Mouse (Mus musculus) hindbrain, embryonic 15.5 days (tissue): ENCODE data around the gene Filip1. TPM values are rescaled to one million over a fixed set of nuclear protein-coding genes. Genes with fewer than 3 reads are reported as not detected.

Source experiments
- ATAC-seq: fragments of 200-750 bp; cut with Nextera tagmentation; 2 replicates; pipeline ENCODE4 v1.8.0; 2017; ENCODE audit warnings: low read depth, moderate number of reproducible peaks, moderate TSS enrichment; ENCODE audit not compliant: low FRiP score
- H3K27ac ChIP-seq: fragments of 300-500 bp; sonication (generic); replicated peaks from 2 replicates; pipeline ENCODE4 v1.5.1; 2015; ENCODE audit warnings: mild to moderate bottlenecking, inconsistent platforms
- H3K27me3 ChIP-seq: fragments of 300-500 bp; sonication (generic); 2 replicates; pipeline ENCODE4 v1.6.1; 2015; ENCODE audit warnings: control low read depth, inconsistent platforms
- H3K36me3 ChIP-seq: fragments of 300-500 bp; sonication (generic); 2 replicates; pipeline ENCODE4 v1.6.1; 2015; ENCODE audit warnings: control low read depth, inconsistent platforms
- H3K4me1 ChIP-seq: fragments of 300-500 bp; sonication (generic); replicated peaks from 2 replicates; pipeline ENCODE4 v1.6.1; 2015; ENCODE audit warnings: control low read depth, inconsistent platforms
- H3K4me2 ChIP-seq: fragments of 300-500 bp; sonication (generic); 2 replicates; pipeline ENCODE4 v1.6.1; 2015; ENCODE audit warnings: moderate library complexity, mild to moderate bottlenecking, inconsistent platforms
- H3K4me3 ChIP-seq: fragments of 300-500 bp; sonication (generic); 2 replicates; pipeline ENCODE4 v1.5.1; 2015; ENCODE audit warnings: mild to moderate bottlenecking, inconsistent platforms
- H3K9ac ChIP-seq: fragments of 300-500 bp; sonication (generic); 2 replicates; pipeline ENCODE4 v1.6.1; 2015; ENCODE audit warnings: inconsistent platforms
- H3K9me3 ChIP-seq: fragments of 300-500 bp; sonication (generic); 2 replicates; pipeline ENCODE4 v1.6.1; 2016; ENCODE audit warnings: control low read depth, inconsistent platforms
- WGBS: fragments of 180-500 bp; shearing (Covaris S2); methylation state at CpG from one replicate; pipeline ENCODE4 v1.1.7; 2015; 5-methylcytosine and 5-hydroxymethylcytosine counted together
- polyA plus RNA-seq: library from polyadenylated mRNA; unstranded; fragments of >200 nt; fragmentation: Nextera tagmentation; extraction: Ambion mirVana; gene quantifications from 2 replicates; pipeline ENCODE4 v1.2.1, GENCODE M21; 2015

The Filip1 gene
- polyA plus RNA-seq, 1 experiment from 2014 or later = 2.7 TPM

DNA sequence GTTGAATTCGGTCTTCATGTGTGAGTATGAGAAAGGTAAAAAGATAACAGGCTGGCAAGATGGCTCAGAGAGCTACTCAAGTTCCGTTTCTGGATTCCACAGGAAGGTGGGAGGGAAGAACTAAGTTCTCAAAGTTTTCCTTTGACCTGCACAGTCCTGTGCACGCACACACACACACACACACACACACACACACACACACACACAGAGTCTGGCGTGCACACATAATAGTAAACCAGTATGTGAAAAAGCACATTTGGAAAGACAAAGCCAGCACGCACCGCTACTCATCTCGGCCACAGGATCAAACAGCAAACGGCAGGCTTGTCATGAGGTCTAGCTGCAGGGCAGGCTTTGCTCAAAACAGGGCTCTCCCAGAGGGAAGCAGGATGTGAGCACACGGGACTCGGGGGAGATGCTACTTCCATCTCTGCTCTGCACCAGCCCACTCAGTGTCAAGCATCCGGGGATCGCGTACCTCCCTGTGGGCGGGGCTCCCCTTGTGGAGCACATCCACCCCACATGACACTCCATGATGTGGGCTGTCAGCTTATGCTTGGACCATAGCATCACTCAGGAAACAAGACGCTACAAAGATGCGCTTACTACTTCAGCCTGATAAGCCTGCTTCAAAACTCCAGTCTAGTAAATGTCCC is 50.9 kb downstream of the Filip1 start:
- Histone ChIP-seq H3K36me3 (no peaks in the 10 kb centered on the region), H3K4me1 (no peaks in the 10 kb centered on the region; the same call in 1 of the 2 replicates), H3K9me3 (no peaks in the 10 kb centered on the region), H3K9ac (no peak overlapping the region), H3K27ac (peak overlapping the region; percentile 51), H3K4me2 (peak overlapping the region; percentile 50), H3K4me3 (peak overlapping the region; percentile 28), H3K27me3 (no peaks in the 10 kb centered on the region)
- peak; percentile 90 for ATAC-seq
- WGBS = 51% methylated on average over 16 of the region's 16 CpGs

DNA sequence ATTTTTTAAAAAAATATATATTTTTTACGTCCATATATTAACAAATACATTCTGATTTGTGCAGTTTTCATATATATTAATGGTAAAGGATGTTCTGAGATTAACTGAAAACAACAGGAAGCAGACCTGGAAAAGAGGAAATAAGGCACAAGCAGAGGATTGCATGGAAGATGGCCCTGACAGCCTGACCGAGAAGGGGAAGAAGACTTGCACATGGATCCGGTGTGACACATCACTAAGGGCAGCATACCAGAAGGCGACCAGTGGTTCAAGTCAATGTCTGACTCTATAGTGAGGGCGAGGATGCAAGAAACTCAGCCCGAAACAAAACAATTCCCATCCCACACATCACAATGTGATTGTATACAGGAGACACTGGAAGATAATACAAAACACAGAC is 52.2 kb downstream of the Filip1 start:
- H3K4me2 ChIP-seq = no peak overlapping the region
- no peak for ATAC-seq
- H3K4me3 ChIP-seq = no peak overlapping the region
- H3K9me3 ChIP-seq = no peaks in the 10 kb centered on the region
- H3K27me3 ChIP-seq = no peaks in the 10 kb centered on the region
- no peaks in the 10 kb centered on the region; the same call in 1 of the 2 replicates for H3K4me1 ChIP-seq
- 89% methylated on average over 6 of the region's 6 CpGs for WGBS
- H3K27ac ChIP-seq = no peak overlapping the region
- no peak overlapping the region for H3K9ac ChIP-seq
- H3K36me3 ChIP-seq = no peaks in the 10 kb centered on the region

DNA sequence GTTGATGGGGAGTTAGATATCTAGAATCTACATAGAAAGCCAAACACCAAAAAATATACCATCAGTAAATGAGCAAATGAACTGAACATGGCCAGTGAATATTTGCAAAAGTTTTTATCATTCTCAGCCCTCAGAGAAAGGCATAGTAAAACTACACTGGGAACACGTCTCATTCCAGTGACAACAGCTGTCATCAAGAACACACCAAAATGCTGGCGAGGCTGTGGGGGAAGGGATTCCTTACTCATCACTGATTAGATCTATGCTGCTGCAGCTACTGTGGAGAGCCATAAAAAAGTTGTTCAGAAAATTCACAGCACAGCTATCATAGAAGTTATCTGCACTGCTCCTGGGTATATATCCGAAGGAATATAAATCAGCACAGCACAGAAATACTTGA is 54.3 kb downstream of the Filip1 start:
- Histone ChIP-seq H3K27me3 (no peaks in the 10 kb centered on the region), H3K9me3 (no peaks in the 10 kb centered on the region), H3K27ac (no peak overlapping the region), H3K9ac (no peak overlapping the region), H3K36me3 (no peaks in the 10 kb centered on the region), H3K4me1 (no peaks in the 10 kb centered on the region; the same call in 1 of the 2 replicates), H3K4me2 (no peak overlapping the region), H3K4me3 (no peak overlapping the region)
- 78% methylated on average over 3 of the region's 3 CpGs for WGBS
- ATAC-seq = no peak

DNA sequence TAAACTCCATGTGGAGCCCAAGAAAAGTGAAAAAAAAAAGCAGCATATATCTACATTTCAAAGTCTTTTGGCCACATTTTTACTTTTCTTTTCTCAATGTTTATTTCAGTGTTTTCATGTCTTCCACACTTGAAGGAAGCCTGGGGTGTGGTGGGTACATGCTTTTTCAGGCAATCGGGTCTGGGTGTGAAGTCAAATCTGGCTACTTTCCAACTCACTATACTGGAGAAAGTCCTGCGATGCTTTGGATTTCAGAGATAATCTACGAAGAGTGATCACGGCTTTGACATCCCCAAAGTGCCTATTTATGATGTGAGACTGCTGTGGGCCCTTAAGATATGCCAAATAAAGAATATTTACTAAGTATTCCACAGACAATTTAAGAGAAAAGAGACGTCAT is 57.7 kb downstream of the Filip1 start:
- ATAC-seq = no peak
- 87% methylated on average over 5 of the region's 5 CpGs for WGBS
- no peak overlapping the region for H3K4me3 ChIP-seq

DNA sequence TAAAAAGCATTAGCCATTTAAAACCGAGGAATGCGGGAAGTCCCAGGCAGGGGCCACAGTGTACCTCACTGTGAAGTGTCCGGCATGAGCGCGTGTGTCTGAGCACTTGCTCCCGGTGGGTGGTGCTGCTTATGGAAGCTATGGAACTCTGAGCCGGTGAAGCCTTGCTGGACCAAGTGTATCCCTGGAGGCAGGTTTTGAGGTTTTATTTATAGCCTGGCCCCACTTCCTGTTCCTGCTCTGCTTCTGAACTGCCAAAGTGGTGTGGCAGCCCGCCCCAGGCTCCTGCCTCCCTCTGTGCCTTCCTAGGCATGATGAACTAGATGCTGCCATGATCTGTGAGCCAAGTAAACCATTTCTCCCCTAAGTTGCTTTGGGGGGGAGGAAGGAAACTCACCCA is 60.7 kb downstream of the Filip1 start:
- Histone ChIP-seq H3K4me1 (no peaks in the 10 kb centered on the region), H3K36me3 (no peaks in the 10 kb centered on the region), H3K4me2 (no peak overlapping the region), H3K9ac (no peak overlapping the region), H3K9me3 (no peaks in the 10 kb centered on the region), H3K27ac (no peak overlapping the region), H3K4me3 (no peak overlapping the region), H3K27me3 (no peaks in the 10 kb centered on the region)
- WGBS = 83% methylated on average over 8 of the region's 8 CpGs
- no peak for ATAC-seq

More for the DNA sequence above, 57.7 kb downstream of the Filip1 start:
- H3K27me3 ChIP-seq = no peaks in the 10 kb centered on the region
- no peaks in the 10 kb centered on the region for H3K4me1 ChIP-seq
- no peaks in the 10 kb centered on the region for H3K9me3 ChIP-seq
- no peak overlapping the region for H3K27ac ChIP-seq
- no peak overlapping the region for H3K4me2 ChIP-seq
- no peak overlapping the region for H3K9ac ChIP-seq
- no peaks in the 10 kb centered on the region for H3K36me3 ChIP-seq

DNA sequence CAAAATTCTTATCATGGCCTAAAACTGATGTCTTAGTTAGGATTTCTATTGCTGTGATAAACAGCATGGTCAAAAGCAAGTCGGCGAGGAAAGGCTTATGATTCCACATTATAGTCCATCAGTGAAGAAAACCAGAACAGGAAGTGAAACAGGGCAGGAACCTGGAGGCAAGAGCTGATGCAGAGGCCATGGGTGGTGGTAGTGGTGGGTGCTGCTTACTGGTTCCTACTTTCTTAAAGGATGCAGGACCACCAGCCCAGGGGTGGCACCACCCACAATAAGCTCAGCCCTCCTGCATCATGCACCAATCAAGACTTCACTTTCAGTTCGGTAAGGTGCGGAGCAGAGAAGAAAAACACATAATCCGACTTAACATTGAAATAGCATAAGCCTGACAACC is 61.3 kb downstream of the Filip1 start:
- Histone ChIP-seq H3K27ac (no peak overlapping the region), H3K4me2 (no peak overlapping the region), H3K9me3 (no peaks in the 10 kb centered on the region), H3K9ac (no peak overlapping the region), H3K4me3 (no peak overlapping the region), H3K27me3 (no peaks in the 10 kb centered on the region), H3K4me1 (no peaks in the 10 kb centered on the region), H3K36me3 (no peaks in the 10 kb centered on the region)
- 97% methylated on average over 5 of the region's 5 CpGs for WGBS
- ATAC-seq = no peak

DNA sequence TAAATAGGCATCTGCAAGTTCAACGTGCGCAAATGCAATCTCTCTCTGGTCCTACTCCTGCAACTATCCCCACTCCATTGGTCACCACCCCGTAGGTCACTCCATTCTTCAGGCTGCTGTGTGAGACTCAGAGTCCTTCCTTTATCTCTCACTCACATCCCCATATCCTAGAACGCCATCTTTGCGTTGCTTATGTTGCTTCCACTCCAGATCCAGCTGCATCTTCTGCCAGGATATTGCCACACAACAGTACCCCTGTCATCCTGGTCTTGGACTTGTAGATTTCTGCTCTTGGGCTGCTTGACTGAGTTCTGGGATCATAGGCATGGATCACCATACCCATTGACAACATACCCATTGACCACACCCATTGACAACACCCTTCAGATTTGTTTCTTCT is 62.0 kb downstream of the Filip1 start:
- Histone ChIP-seq H3K27ac (no peak overlapping the region), H3K9ac (no peak overlapping the region), H3K27me3 (no peaks in the 10 kb centered on the region), H3K4me2 (no peak overlapping the region), H3K9me3 (no peaks in the 10 kb centered on the region), H3K4me3 (no peak overlapping the region), H3K4me1 (no peaks in the 10 kb centered on the region), H3K36me3 (no peaks in the 10 kb centered on the region)
- WGBS = 90% methylated on average over 5 of the region's 5 CpGs
- no peak for ATAC-seq

DNA sequence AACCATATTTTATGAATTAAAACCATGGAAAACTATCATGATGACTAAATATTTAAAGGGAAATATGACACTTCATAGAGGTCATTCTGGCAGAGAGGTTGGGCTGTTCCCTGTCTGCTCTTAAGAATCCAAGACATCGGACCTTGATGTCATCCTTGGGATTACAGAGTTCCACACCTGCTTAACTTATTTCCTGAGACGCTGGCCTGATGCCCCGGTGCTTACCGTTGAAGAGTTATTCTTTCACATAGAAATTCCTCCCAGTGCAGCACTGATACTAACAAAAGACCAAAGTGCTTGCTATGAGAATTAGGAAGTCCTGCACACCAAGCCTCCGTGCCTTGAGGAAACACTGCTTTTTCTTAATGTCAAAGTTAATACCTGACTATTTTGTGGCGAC is 62.6 kb downstream of the Filip1 start:
- ATAC-seq = no peak
- Histone ChIP-seq H3K4me3 (no peak overlapping the region), H3K27me3 (no peaks in the 10 kb centered on the region), H3K4me2 (no peak overlapping the region), H3K27ac (no peak overlapping the region), H3K36me3 (no peaks in the 10 kb centered on the region), H3K4me1 (no peaks in the 10 kb centered on the region), H3K9ac (no peak overlapping the region), H3K9me3 (no peaks in the 10 kb centered on the region)
- WGBS = 82% methylated on average over 6 of the region's 6 CpGs

DNA sequence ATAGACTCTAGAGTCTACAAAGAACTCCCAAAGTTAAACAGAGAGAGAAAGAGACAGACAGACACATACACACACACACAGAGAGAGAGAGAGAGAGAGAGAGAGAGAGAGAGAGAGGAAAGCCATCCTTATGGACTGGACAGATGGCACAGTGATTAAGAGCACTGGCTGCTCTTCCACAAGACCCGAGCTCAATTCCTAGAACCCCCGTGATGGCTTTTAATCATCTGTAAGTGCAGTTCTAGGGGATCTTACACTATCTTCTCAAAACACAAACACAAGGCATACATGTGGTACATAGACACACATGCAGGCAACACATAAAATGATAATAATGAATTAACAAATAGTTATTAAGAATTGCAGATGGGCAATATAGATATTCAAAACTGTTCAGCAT is 64.3 kb downstream of the Filip1 start:
- H3K4me2 ChIP-seq = no peak overlapping the region
- H3K9ac ChIP-seq = no peak overlapping the region
- ATAC-seq = no peak
- no peaks in the 10 kb centered on the region for H3K4me1 ChIP-seq
- WGBS = 66% methylated on average over 2 of the region's 2 CpGs
- no peak overlapping the region for H3K4me3 ChIP-seq
- H3K27me3 ChIP-seq = no peaks in the 10 kb centered on the region
- no peaks in the 10 kb centered on the region for H3K9me3 ChIP-seq
- H3K36me3 ChIP-seq = no peaks in the 10 kb centered on the region
- H3K27ac ChIP-seq = no peak overlapping the region

DNA sequence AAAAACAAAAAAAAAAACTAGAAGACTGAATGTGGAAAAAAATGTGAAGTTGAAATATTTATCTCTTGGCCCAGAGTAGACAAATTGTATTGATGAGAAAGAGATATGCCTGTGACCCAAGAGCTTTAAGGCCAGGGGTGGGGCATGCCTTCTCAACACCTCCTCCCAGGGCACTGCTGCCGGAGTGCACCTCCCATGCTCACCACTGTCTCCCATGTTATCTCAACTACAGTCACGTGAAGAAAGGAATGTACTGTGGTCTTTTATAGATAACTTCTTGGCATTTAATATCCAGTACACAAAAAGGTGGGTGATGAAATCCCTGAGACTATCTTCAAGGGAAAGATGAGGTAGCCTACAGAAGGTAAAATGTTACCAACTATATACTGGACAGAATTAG is 64.7 kb downstream of the Filip1 start:
- H3K27ac ChIP-seq = no peak overlapping the region
- no peak overlapping the region for H3K9ac ChIP-seq
- 76% methylated on average over 2 of the region's 2 CpGs for WGBS
- no peaks in the 10 kb centered on the region for H3K36me3 ChIP-seq
- no peak for ATAC-seq
- H3K4me1 ChIP-seq = no peaks in the 10 kb centered on the region
- H3K9me3 ChIP-seq = no peaks in the 10 kb centered on the region
- H3K4me2 ChIP-seq = no peak overlapping the region
- H3K4me3 ChIP-seq = no peak overlapping the region
- no peaks in the 10 kb centered on the region for H3K27me3 ChIP-seq

DNA sequence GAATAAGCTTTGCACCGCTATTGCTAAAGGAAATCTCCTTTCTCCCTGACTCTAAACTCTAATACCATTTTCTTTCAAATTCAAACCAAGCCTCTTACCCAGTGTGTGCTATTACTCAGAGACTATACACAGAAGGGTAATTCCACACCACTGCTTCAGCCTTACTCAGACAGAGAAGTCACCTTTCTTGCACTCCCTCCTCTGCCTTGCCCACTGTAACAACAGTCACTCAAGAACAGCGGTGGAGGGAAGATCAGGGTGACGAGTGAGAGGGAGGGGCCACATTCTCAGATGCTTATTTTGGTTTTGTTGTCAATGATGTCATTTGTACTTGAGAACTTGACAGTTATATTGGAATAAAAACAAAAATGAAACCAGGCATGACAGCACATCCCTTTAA is 65.2 kb downstream of the Filip1 start:
- H3K9me3 ChIP-seq = no peaks in the 10 kb centered on the region
- no peak overlapping the region for H3K27ac ChIP-seq
- H3K9ac ChIP-seq = no peak overlapping the region
- H3K36me3 ChIP-seq = no peaks in the 10 kb centered on the region
- 78% methylated on average over 3 of the region's 3 CpGs for WGBS
- H3K4me1 ChIP-seq = no peaks in the 10 kb centered on the region
- no peaks in the 10 kb centered on the region for H3K27me3 ChIP-seq
- no peak for ATAC-seq
- H3K4me2 ChIP-seq = no peak overlapping the region
- no peak overlapping the region for H3K4me3 ChIP-seq

DNA sequence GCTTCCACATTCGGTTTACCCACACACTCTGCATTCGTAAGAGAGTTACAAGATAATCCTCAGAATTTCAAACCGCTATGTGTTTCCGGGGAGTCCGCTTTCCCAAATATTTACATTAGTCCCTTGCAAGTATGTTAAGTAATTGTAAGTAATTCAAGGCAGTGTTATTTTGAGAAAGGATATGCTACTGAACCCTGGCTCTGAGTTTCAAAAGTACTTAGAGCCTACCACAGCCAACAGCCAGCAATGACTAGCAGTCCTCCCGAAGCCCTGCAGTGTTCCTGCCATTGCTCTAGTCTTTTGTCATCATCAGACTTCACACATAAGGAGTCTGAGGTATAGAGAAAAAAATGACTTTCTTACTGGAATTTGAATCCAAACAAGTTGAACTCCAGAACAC is 67.8 kb downstream of the Filip1 start:
- no peaks in the 10 kb centered on the region for H3K9me3 ChIP-seq
- WGBS = 85% methylated on average over 6 of the region's 6 CpGs

DNA sequence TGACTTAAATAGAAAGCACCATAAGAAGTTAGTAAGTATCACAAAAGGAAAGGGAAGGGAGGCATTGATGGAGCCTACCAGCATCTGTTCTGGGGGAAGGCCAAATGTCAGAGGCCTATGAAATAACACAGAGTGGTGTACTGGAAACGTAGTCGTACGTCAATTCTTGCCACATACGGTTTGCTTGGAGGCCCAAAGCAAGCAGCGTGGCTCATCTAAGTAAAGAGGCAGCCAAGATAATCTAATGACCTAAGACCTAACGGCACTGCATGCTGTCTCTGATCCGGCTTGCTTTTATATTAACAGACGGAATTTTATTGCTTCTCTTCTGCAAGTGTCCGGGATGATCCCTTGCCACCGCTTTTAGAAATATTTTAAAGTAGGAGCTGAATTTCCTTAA is 68.7 kb downstream of the Filip1 start:
- Histone ChIP-seq H3K4me2 (no peak overlapping the region), H3K9me3 (no peaks in the 10 kb centered on the region), H3K4me3 (no peak overlapping the region), H3K27ac (no peak overlapping the region), H3K36me3 (no peaks in the 10 kb centered on the region), H3K27me3 (no peaks in the 10 kb centered on the region), H3K4me1 (no peaks in the 10 kb centered on the region), H3K9ac (no peak overlapping the region)
- ATAC-seq = no peak
- WGBS = 80% methylated on average over 10 of the region's 10 CpGs

More for the DNA sequence above, 67.8 kb downstream of the Filip1 start:
- H3K27ac ChIP-seq = no peak overlapping the region
- H3K4me2 ChIP-seq = no peak overlapping the region
- no peaks in the 10 kb centered on the region for H3K4me1 ChIP-seq
- ATAC-seq = no peak
- H3K9ac ChIP-seq = no peak overlapping the region
- no peaks in the 10 kb centered on the region for H3K36me3 ChIP-seq
- H3K4me3 ChIP-seq = no peak overlapping the region
- no peaks in the 10 kb centered on the region for H3K27me3 ChIP-seq
